Mouse (Mus musculus): ENCODE data around the gene Cib4.

Cib4 gene

DNA sequence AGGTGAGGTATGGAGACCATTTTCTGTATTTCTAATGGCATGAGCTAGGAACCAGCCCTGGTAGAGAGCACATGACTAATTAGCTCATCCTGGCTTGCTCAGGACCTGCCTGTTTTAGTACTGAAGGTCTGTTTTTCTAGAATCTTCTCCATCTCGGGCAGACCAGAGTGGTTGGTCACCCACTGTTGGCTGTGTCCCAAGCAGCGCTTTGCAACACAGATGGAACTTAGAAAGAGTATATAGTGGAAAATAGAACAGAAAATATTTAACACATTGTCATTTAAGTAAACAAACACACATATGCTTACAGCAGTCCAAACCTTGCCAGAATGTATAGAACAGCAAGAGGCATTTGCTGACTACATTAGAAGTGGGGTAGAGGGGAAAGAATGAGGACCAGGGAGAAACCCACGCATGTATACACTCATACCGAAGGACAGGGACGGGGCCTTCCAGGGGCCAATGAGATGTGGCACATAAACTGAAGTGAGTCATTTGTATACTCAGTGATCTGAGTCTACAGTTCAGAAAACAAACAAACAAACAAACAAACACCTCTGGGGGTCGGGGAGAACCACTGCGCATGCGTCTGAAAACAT, 105.2 kb downstream of the Cib4 start:
- no peak for DNase-seq (ENCODE audit: low spot score)

- DNase-seq (ENCODE audit: low spot score) = no peak
Observed at GRCm38 (mm10) chr5:30438931-30439330, 106.7 kb downstream of the Cib4 start.

Measured in MN1 (cell line).